Mouse (Mus musculus) MEL (cell line): ENCODE measurements around the gene Fgfr2. TPM values are rescaled to one million over a fixed set of nuclear protein-coding genes. Genes with fewer than 3 reads are reported as not detected.

Source experiments
- DNase-seq: peaks from one replicate; pipeline ENCODE4 v3.0.0; 2011; ENCODE audit warnings: low read depth, low spot score
- H3K27ac ChIP-seq: 2 replicates; pipeline ENCODE4 v1.5.1; 2012; ENCODE audit warnings: low read depth, mild to moderate bottlenecking, control low read depth, low read length, moderate library complexity; ENCODE audit not compliant: control insufficient read depth
- H3K27me3 ChIP-seq, 2 experiments: fragments of 150-350 bp in 1 of 2; sonication (generic) in 1 of 2; 2 replicates each; pipeline ENCODE4 v1.6.1; 2012; ENCODE audit warnings: low read length in 2 of 2, mild to moderate bottlenecking in 2 of 2, improper control_type of control experiment in 1 of 2, moderate library complexity in 1 of 2; ENCODE audit not compliant: insufficient read depth in 2 of 2, control insufficient read depth in 1 of 2
- H3K36me3 ChIP-seq, 2 experiments: 2 replicates each; pipeline ENCODE4 v1.6.1; 2012 to 2014; ENCODE audit warnings: low read length in 2 of 2, improper control_type of control experiment in 1 of 2, inconsistent platforms in 1 of 2, mild to moderate bottlenecking in 1 of 2; ENCODE audit not compliant: insufficient read depth in 2 of 2, control insufficient read depth in 1 of 2
- H3K4me1 ChIP-seq, 2 experiments: fragments of 150-350 bp in 1 of 2; sonication (generic) in 1 of 2; 2 replicates each; pipeline ENCODE4 v1.6.1; 2012; ENCODE audit warnings: low read length in 2 of 2, improper control_type of control experiment in 1 of 2, mild to moderate bottlenecking in 1 of 2; ENCODE audit not compliant: insufficient read depth in 2 of 2, control insufficient read depth in 1 of 2
- H3K4me3 ChIP-seq, 2 experiments: fragments of 150-350 bp in 1 of 2; sonication (generic) in 1 of 2; 2 replicates each; pipeline ENCODE4 v1.5.1; 2012; ENCODE audit warnings: low read depth in 2 of 2, low read length in 2 of 2, mild to moderate bottlenecking in 2 of 2, moderate library complexity in 2 of 2, control low read depth in 1 of 2, improper control_type of control experiment in 1 of 2; ENCODE audit not compliant: control insufficient read depth in 1 of 2, insufficient read depth in 1 of 2
- H3K79me2 ChIP-seq: 2 replicates; pipeline ENCODE4 v1.6.1; 2012; ENCODE audit warnings: mild to moderate bottlenecking, low read length, moderate library complexity; ENCODE audit not compliant: control insufficient read depth, poor library complexity, insufficient read depth
- H3K9ac ChIP-seq: 2 replicates; pipeline ENCODE4 v1.6.1; 2012; ENCODE audit warnings: low read depth, mild to moderate bottlenecking, control low read depth, low read length, moderate library complexity; ENCODE audit not compliant: control insufficient read depth, poor library complexity, severe bottlenecking
- H3K9me3 ChIP-seq: fragments of 150-350 bp; sonication (generic); replicated peaks from 2 replicates; pipeline ENCODE4 v1.6.1; 2012; ENCODE audit warnings: mild to moderate bottlenecking, low read length, improper control_type of control experiment, moderate library complexity; ENCODE audit not compliant: insufficient read depth
- BHLHE40 ChIP-seq: IDR thresholded peaks from 2 replicates; pipeline ENCODE4 v1.6.1; 2012; ENCODE audit warnings: low read depth, mild to moderate bottlenecking, inconsistent platforms, low read length, improper control_type of control experiment, borderline replicate concordance
- CTCF ChIP-seq, 3 experiments: IDR thresholded peaks in 2 of 3; conservative IDR thresholded peaks in 1 of 3; 2 replicates each; pipeline ENCODE4 v1.5.1; 2011 to 2012; ENCODE audit warnings: low read length in 3 of 3, low read depth in 2 of 3, mild to moderate bottlenecking in 2 of 3, improper control_type of control experiment in 1 of 3, inconsistent platforms in 1 of 3, mixed read lengths in 1 of 3, moderate library complexity in 1 of 3; ENCODE audit not compliant: control insufficient read depth in 1 of 3, insufficient read depth in 1 of 3, poor library complexity in 1 of 3, severe bottlenecking in 1 of 3
- GATA1 ChIP-seq: IDR thresholded peaks from 2 replicates; pipeline ENCODE4 v1.6.1; 2011; ENCODE audit warnings: low read depth, low read length, improper control_type of control experiment
- MEF2A ChIP-seq: IDR thresholded peaks from 2 replicates; pipeline ENCODE4 v1.6.1; 2014; ENCODE audit warnings: low read depth, mild to moderate bottlenecking, inconsistent platforms, low read length, improper control_type of control experiment; ENCODE audit not compliant: poor library complexity, insufficient replicate concordance, severe bottlenecking; ENCODE audit errors: extremely low read depth
- MYB ChIP-seq: IDR thresholded peaks from 2 replicates; pipeline ENCODE4 v1.6.1; 2011; ENCODE audit warnings: mild to moderate bottlenecking, low read depth, low read length, improper control_type of control experiment
- RAD21 ChIP-seq: IDR thresholded peaks from 2 replicates; pipeline ENCODE4 v1.6.1; 2011; ENCODE audit warnings: mild to moderate bottlenecking, low read depth, low read length, improper control_type of control experiment
- SMC3 ChIP-seq: IDR thresholded peaks from 2 replicates; pipeline ENCODE4 v1.6.1; 2011; ENCODE audit warnings: low read depth, low read length, improper control_type of control experiment
- UBTF ChIP-seq: IDR thresholded peaks from 2 replicates; pipeline ENCODE4 v1.6.1; 2012; ENCODE audit warnings: low read depth, mild to moderate bottlenecking, inconsistent platforms, low read length, improper control_type of control experiment, moderate library complexity, borderline replicate concordance; ENCODE audit not compliant: insufficient read depth
- ZC3H11A ChIP-seq: IDR thresholded peaks from 2 replicates; pipeline ENCODE4 v1.6.1; 2012; ENCODE audit warnings: low read depth, mild to moderate bottlenecking, inconsistent platforms, low read length, improper control_type of control experiment
- polyA plus RNA-seq, 2 experiments: library from polyadenylated mRNA; stranded (reverse) in 1 of 2; unstranded in 1 of 2; fragments of >175 nt in 1 of 2; fragments of >200 nt in 1 of 2; gene quantifications; 2 replicates each; pipeline versions ENCODE4 v1.2.1 to v1.2.4; 2012; ENCODE audit warnings: low replicate concordance in 2 of 2, low read depth in 1 of 2; ENCODE audit not compliant: insufficient read length in 2 of 2, insufficient read depth in 1 of 2, missing spikeins in 1 of 2
- total RNA-seq: library from RNA; depleted of rRNA; stranded (reverse); fragments of 300-350 nt; gene quantifications from 2 replicates; pipeline ENCODE4 v1.2.3, GENCODE M21; 2012

Gene Fgfr2
- total and polyA plus RNA-seq, 3 experiments: not detected

- Histone ChIP-seq H3K36me3 (peaks cover 9 to 11% of the 10 kb centered on the region in 2 experiments), H3K27ac (no peak overlapping the region), H3K4me3 (no peak overlapping the region), H3K9ac (no peak overlapping the region), H3K4me1 (peaks cover 9 to 16% of the 10 kb centered on the region in 2 experiments), H3K27me3 (no peaks in the 10 kb centered on the region)
- DNase-seq: no peak
- no peak for TF ChIP-seq MEF2A
- peak in 2 of 3 experiments; percentile 13 to 14; a peak in 1 of 6 replicates for TF ChIP-seq CTCF (IDR thresholded peaks at IDR 0.05 in 2 of 3, conservative IDR thresholded peaks at IDR 0.05 in 1 of 3; ENCODE audit: control insufficient read depth in 1 of 3, insufficient read depth in 1 of 3, low read depth in 2 of 3, low read length in 3 of 3, poor library complexity in 1 of 3, severe bottlenecking in 1 of 3)
- TF ChIP-seq, all 39 proteins: peak for 1
- Histone ChIP-seq H3K9me3 (no peaks in the 10 kb centered on the region), H3K79me2 (no peaks in the 10 kb centered on the region)
Measured at GRCm38 (mm10) chr7:132884031-132884430, 239.1 kb downstream of the Fgfr2 start.

GRCm38 (mm10) chr7:132882343-132882742 is 240.8 kb downstream of the Fgfr2 start:
- TF ChIP-seq SMC3 (peak; percentile 71), MYB (no peak), RAD21 (peak; percentile 70), CTCF (IDR thresholded peaks at IDR 0.05 in 2 of 3, conservative IDR thresholded peaks at IDR 0.05 in 1 of 3; ENCODE audit: control insufficient read depth in 1 of 3, insufficient read depth in 1 of 3, low read depth in 2 of 3, low read length in 3 of 3, poor library complexity in 1 of 3, severe bottlenecking in 1 of 3) (peak; percentile 41 to 74 (median 64)), UBTF (no peak), ZC3H11A (peak; percentile 62)
- Histone ChIP-seq H3K9ac (no peak overlapping the region), H3K4me3 (no peak overlapping the region), H3K79me2 (no peaks in the 10 kb centered on the region), H3K36me3 (peaks cover 0 to 17% of the 10 kb centered on the region in 2 experiments; a peak in 2 of 4 replicates), H3K27me3 (no peaks in the 10 kb centered on the region), H3K4me1 (peaks cover under 1 to 8% of the 10 kb centered on the region in 2 experiments; a peak in 1 of 4 replicates), H3K27ac (no peak overlapping the region), H3K9me3 (no peaks in the 10 kb centered on the region)
- DNase-seq: peak; percentile 76

DNA sequence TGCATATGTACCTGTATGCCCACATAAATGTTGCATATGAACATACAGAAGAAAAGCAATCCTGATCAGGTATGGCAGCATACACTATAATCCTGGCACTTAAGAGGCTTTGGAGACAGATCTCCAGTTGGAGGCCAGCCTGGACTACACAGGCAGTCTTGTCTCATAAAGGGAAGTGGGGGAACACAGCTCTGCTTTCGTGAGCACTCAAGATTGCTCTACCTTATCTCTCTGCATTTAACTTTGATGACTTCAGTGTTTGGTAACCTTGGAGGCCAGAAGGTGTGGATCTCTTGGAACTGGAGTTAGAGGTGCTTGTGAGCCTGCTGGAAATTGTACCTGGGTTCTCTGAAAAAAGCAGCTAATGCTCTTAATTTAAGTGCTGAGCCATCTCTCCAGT is 242.9 kb downstream of the Fgfr2 start:
- Histone ChIP-seq H3K27me3 (no peaks in the 10 kb centered on the region), H3K9me3 (no peaks in the 10 kb centered on the region), H3K4me3 (no peak overlapping the region), H3K4me1 (peaks cover 0 to 8% of the 10 kb centered on the region in 2 experiments; a peak in 1 of 4 replicates), H3K36me3 (peaks cover 0 to 27% of the 10 kb centered on the region in 2 experiments; a peak in 2 of 4 replicates), H3K9ac (no peak overlapping the region), H3K79me2 (no peaks in the 10 kb centered on the region), H3K27ac (no peak overlapping the region)
- DNase-seq: peak; percentile 62
- TF ChIP-seq BHLHE40 (no peak), GATA1 (peak; percentile 55)
- TF ChIP-seq, all 39 proteins: peak for 1
